In the genomic region with DNA sequence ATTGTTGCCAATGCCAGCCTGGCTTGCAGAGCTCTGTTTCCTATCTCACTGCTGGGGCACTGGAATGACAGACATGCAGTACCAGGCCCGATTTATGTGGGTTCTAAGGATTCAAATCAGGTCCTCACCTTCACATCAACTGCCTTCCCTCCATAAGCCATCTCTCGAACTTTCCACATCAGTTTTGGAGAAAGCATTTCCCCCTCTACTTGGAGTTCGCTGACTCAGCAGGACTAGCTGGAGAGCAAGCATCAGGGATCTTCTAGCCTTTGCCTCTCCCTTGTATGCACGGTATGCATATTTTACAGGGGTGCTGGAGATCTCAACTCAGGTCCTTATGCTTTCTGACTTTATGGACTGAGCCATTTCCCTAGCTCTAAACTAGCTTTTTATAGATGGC, we compare ENCODE assay signal across 20 mouse cellular contexts.
DNase-seq lines count a peak whose midpoint lies in the region; TF ChIP-seq lines count a peak whose summit lies in the region.
"Had no signal": no experiment of that assay in that cellular context is flagged by ENCODE, and none has a peak within 500 bp of the region (broad histone marks: within the 10 kb centered on the region; RNA-seq: fewer than 3 reads in every experiment).

No protein-coding gene starts in this region.

- H3K27ac ChIP-seq in CH12.LX (ENCODE audit: insufficient read depth, low read depth) = no peak overlapping the region
- H3K27ac ChIP-seq in ES-E14 (ENCODE audit: insufficient read depth, low read depth, low read length, poor library complexity, severe bottlenecking) = no peak overlapping the region

- H3K36me3 ChIP-seq in CH12.LX (replicated peaks in 1 of 2; ENCODE audit: control insufficient read depth in 1 of 2, insufficient read depth in 1 of 2, low read length in 1 of 2) (no peaks in the 10 kb centered on the region), ES-E14 (ENCODE audit: control insufficient read depth, insufficient read depth, low read length, poor library complexity, severe bottlenecking) (no peaks in the 10 kb centered on the region)
- H3K36me3 ChIP-seq: G1E had no signal

- H3K4me1 ChIP-seq in CH12.LX (ENCODE audit: control insufficient read depth in 1 of 2, insufficient read depth in 2 of 2) = no peaks in the 10 kb centered on the region
- H3K4me1 ChIP-seq in ES-E14 (ENCODE audit: control insufficient read depth in 2 of 2, insufficient read depth in 2 of 2, low read length in 2 of 2, poor library complexity in 1 of 2) = no peaks in the 10 kb centered on the region

- no peak for TF ChIP-seq CTCF in CH12.LX (conservative IDR thresholded peaks at IDR 0.05 in 1 of 2, IDR thresholded peaks at IDR 0.05 in 1 of 2; ENCODE audit: low read depth in 2 of 2, low read length in 2 of 2)

- H3K4me3 ChIP-seq in CH12.LX (replicated peaks in 1 of 3; ENCODE audit: low read depth in 2 of 3, low read length in 2 of 3, poor library complexity in 1 of 3) (no peak overlapping the region), ES-E14 (ENCODE audit: insufficient read depth in 1 of 2, low read depth in 1 of 2, low read length in 2 of 2, poor library complexity in 1 of 2, severe bottlenecking in 1 of 2) (no peak overlapping the region)

- H3K9ac ChIP-seq in CH12.LX (ENCODE audit: insufficient read depth, low read depth) (no peak overlapping the region), ES-E14 (ENCODE audit: insufficient read depth, low read depth, low read length, poor library complexity, severe bottlenecking) (no peak overlapping the region)

- TF ChIP-seq EP300 in CH12.LX (IDR thresholded peaks at IDR 0.05; ENCODE audit: low read length) = no peak

- H3K9me3 ChIP-seq in CH12.LX (replicated peaks; ENCODE audit: low read length) (no peaks in the 10 kb centered on the region), ES-E14 (ENCODE audit: control insufficient read depth, insufficient read depth, low read depth, low read length) (no peaks in the 10 kb centered on the region)

- dilution Hi-C loops in CH12.LX (cut with MboI; ENCODE audit: extremely low pct_ligation_motif_present, extremely low pct_unique_long_range_greater_than_20kb, low sequenced_read_pairs) = no loop called here

- peak; percentile 40 for DNase-seq in heart, adult 11 months
- DNase-seq in heart, adult 9 months (ENCODE audit: low spot score in 2 of 2) = no peak
- DNase-seq in CH12.LX (ENCODE audit: extremely low read depth) = no peak
- DNase-seq in ES-E14 (ENCODE audit: low read depth, low spot score) = no peak
- no peak for DNase-seq in lung, postnatal 4 days
- no peak for DNase-seq in B cell, adult 2 months
- DNase-seq: adrenal gland, adult 2 months; adrenal gland, adult 8-10 months; adrenal gland, postnatal 10 days; adrenal gland, postnatal 14 days; adrenal gland, postnatal 25 days; adrenal gland, postnatal 36 days; cerebellum, adult 11 months; cerebellum, adult 11-12 months; cerebellum, adult 18-20 months; cerebellum, adult 2 months; cerebellum, adult 8-10 months; cerebellum, adult 9-10 months had no signal

- no peak for TF ChIP-seq POLR2A in CH12.LX (IDR thresholded peaks at IDR 0.05; ENCODE audit: low read depth, low read length)

- H3K4me2 ChIP-seq in CH12.LX (ENCODE audit: insufficient read depth, low read depth, poor library complexity, severe bottlenecking) = no peak overlapping the region

- H3K79me2 ChIP-seq in CH12.LX (replicated peaks; ENCODE audit: control insufficient read depth, extremely low read depth, insufficient read depth, poor library complexity, severe bottlenecking) = no peaks in the 10 kb centered on the region

- no peaks in the 10 kb centered on the region for H3K27me3 ChIP-seq in CH12.LX (replicated peaks)
- H3K27me3 ChIP-seq: Patski had no signal

- TF ChIP-seq RAD21 in CH12.LX (IDR thresholded peaks at IDR 0.05; ENCODE audit: low read depth, low read length) = no peak

- in situ Hi-C loops in CH12.LX (cut with MboI; ENCODE audit: low pct_ligation_motif_present, low pct_unique_long_range_greater_than_20kb, low sequenced_read_pairs) = no loop called here
- in situ Hi-C loops in ES-E14 (cut with MboI; ENCODE audit: low sequenced_read_pairs in 2 of 2, unreplicated experiment in 2 of 2) = no loop called here

TF ChIP-seq in CH12.LX, 34 proteins besides CTCF, POLR2A, EP300 and RAD21:
- peak; percentile 69; the same call in 1 of the 2 replicates for TF ChIP-seq MAFK (IDR thresholded peaks at IDR 0.05; ENCODE audit: insufficient replicate concordance, low read length)
- no peak for TF ChIP-seq MYC (IDR thresholded peaks at IDR 0.05; ENCODE audit: low read depth, low read length)
TF ChIP-seq in CH12.LX: peak in this region for 1.

TF ChIP-seq in ES-E14, 5 proteins besides CTCF, POLR2A, EP300 and RAD21:
- TF ChIP-seq ZC3H11A (IDR thresholded peaks at IDR 0.05; ENCODE audit: borderline replicate concordance, low read depth, low read length) (no peak), ZNF384 (IDR thresholded peaks at IDR 0.05; ENCODE audit: low read depth, low read length) (no peak), HCFC1 (IDR thresholded peaks at IDR 0.05; ENCODE audit: borderline replicate concordance, insufficient read depth, low read length) (no peak), MAFK (IDR thresholded peaks at IDR 0.05; ENCODE audit: insufficient read depth, low read depth, low read length) (peak; percentile 68; the same call in 1 of the 2 replicates), CHD2 (IDR thresholded peaks at IDR 0.05; ENCODE audit: low read depth, low read length) (no peak)
